Mouse (Mus musculus): ENCODE data around the gene Cmas.

Gene Cmas

DNA sequence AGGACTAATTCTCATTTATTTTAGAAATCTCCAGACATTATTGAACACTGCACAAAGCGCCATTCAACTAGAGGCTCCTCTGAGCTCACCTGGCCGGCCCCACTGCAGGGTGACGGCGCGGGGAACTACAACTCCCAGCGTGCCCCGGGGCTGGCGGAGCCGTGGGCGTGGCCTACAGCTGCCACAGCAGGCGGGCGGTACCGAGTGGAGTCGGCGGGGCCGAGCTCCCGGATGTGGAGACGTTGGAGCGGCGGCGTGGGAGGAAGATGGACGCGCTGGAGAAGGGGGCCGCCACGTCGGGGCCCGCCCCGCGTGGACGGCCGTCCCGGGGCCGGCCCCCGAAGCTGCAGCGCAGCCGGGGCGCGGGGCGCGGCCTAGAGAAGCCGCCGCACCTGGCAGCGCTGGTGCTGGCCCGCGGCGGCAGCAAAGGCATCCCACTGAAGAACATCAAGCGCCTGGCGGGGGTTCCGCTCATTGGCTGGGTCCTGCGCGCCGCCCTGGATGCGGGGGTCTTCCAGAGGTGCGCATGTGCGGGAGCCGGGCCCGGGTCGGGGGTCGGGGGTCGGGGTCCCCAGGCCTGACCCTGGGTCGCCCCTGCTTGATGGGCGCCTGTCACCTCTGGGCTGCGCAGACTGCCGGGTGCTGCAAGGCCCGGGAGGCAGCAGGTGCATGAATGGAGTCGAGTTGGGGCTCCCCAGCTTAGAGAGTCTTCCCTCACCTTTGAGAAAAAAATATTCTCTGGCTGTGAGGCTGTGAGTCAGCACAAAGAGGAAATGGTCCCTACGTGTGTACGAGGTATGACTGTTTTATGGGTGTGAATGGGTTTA, at the start of gene Cmas:
Gene Cmas, plus strand, starts transcription at position 180 of the 827 bp plus-strand sequence.
- peak; percentile 88 for DNase-seq (ENCODE audit: low spot score)

DNA sequence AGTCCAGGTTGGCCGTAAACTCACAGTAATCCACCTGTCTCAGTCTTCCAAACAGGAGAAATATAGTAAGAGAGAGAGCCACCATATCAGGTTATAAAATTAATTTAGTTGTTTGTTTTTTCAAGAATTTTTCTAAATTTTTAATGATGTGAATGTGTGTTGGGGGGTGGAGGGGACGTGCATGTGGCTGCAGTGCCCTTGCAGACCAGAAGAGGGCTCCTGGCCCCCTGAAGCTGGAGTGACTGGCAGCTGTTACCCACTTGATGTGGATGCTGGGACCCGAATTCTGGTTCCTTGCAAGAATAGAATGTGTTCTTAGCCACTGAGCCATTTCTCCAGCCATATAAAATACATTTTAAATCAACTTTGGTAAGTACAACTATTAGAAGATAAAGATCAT, 49.8 kb upstream of the Cmas start:
- DNase-seq (ENCODE audit: low spot score): no peak

- DNase-seq (ENCODE audit: low spot score): no peak
These were observed 48.1 kb upstream of the Cmas start for GRCm38 (mm10) chr6:142708369-142708768.

DNA sequence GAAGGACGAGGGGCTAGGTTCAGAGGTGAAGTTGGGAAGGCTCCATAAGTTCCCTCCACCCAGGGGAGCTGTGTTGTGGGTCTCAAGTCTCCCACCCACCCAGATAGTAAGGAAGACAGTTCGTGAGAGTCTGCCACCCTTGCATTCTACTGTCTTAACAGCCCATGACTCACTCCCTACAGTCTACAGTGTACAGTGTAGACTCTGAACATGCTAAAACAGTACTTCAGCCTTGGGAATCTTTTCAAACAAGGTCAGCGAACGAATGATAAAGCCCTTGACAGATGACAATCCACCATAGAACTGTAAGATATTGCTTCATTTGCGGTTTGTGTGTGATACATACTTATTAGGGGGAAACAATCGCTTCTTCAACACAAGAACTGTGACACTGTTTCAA, 45.8 kb upstream of the Cmas start:
- DNase-seq (ENCODE audit: low spot score): no peak

DNA sequence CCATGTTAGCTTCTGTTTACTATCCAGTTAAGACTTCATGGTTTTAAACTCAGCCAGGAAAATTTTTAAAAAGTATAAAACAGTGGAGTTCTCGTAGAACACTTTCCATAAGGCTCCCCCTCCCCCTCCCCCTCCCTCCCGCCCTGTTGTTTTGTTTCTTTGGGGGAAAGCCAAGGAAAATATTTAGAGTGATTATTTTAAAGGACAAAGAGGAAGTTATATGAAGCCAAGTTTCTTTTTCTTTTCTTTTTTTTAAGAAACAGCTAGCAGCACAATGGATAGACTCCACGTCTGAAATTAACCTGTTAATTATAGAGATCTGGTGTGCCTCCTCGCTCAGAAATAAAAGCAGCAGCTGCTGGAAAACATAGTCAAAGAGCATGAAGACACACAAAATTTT, 45.4 kb upstream of the Cmas start:
- DNase-seq (ENCODE audit: low spot score): no peak

GRCm38 (mm10) chr6:142715026-142715425, 41.5 kb upstream of the Cmas start:
- no peak for DNase-seq (ENCODE audit: low spot score)

- no peak for DNase-seq (ENCODE audit: low spot score)
These were observed 39.3 kb upstream of the Cmas start for GRCm38 (mm10) chr6:142717186-142717585.

- no peak for DNase-seq (ENCODE audit: low spot score)
These were observed 38.3 kb upstream of the Cmas start for GRCm38 (mm10) chr6:142718167-142718566.

DNA sequence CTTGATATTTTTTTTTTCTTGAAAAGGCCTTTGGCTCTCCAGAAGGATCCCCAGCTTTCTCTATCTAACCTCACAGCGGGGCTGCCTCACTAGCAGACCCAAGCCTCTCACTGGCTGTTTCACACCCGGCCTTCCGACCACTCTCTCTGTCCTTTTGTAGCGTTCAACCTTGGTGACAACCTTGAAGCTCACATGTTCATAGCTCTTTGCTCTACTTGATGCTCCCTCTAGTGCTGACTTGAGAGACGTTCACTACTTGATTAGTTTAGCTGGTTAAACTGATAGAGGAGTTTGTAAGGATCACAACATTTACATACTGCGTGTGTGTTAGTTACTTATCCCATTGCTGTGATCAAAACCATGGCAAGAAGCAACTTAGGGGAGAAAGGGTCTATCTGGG, 35.8 kb upstream of the Cmas start:
- no peak for DNase-seq (ENCODE audit: low spot score)

- no peak for DNase-seq (ENCODE audit: low spot score)
These were observed 34.8 kb upstream of the Cmas start for GRCm38 (mm10) chr6:142721731-142722130.

DNA sequence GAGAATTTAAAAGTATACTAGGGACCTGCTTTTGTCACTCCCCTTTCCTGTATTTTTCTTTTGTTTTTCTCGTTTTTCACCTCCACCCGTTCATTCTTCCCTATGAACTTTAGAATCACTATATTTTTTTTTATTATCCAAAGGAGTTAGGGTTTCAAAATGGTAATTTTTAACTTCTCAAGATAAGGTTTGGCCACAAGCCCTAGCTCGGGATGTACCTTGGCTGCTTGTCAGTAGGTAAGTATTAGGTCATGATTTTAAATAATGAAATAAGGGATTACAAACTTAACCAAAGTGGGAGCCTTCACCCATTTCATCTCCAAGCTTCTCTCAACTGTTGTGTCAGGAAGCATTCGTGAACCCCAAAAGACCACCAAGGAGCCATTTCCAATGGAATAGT, 30.5 kb upstream of the Cmas start:
- DNase-seq (ENCODE audit: low spot score): no peak

DNA sequence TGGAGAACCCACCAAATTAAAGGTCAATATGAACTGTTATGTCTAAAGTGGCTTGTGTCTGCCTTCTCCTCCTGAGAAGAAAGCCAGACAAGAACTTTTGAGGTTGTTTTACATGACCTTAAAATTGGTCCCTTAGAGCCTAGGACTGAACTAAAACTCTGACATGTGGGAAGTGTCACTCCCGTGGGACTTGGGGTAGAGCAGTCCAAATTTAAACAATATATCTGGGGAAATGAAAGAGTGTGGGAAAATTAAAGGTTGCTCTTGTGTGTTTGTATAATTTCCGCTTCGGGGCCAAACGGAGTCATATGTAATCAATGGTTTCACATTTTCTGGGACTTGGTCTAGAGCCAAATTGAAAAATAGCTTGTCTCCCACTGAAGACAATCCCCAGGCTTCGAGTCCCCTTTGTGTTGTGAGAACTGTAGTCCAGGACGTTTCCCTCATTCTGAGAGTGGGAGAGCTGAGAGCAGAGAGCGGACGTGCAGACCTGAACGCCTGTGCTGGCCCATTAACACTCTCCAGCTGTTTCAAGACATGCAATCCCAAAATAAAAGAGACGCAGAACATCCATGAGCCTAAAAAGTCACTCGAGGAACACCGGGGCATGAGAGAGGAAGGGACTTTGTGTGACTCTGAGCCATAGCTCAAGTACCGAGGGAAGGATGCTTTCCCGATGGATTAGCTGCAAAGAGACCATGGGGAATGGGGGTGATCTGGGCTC, 23.8 kb upstream of the Cmas start:
- no peak for DNase-seq (ENCODE audit: low spot score)

DNA sequence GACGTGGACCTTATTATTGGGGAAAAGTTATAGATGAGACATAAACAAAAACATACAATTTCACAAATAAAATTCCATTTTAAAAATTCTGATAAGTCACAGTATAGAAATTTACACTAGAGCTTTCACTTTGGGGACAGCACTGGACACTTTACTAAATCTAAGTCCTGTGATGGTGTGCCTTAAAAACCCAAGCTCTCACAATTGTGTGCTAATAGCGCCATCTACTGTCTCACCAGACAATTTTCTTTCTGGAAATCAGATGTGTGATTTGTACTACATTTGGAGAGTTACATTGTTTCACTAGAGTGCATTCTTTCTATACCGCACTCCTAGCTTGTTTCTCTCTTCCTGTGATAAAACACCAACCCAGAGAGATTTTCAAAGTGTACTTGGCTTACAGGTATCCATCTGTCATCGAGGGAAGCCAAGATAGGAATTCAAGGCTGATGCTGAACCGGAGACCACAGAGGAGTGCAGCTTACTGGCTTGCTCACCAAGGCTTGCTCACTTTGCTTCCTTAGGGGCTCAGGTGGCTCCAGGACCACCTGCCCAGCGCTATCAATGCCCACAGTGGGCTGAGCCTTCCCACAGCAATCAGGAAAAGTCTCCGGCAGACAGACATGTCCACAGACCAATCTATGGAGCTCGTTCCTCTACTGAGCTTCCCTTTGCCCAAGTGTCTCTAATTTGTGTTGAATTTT, 21.0 kb upstream of the Cmas start:
- DNase-seq (ENCODE audit: low spot score): no peak

DNA sequence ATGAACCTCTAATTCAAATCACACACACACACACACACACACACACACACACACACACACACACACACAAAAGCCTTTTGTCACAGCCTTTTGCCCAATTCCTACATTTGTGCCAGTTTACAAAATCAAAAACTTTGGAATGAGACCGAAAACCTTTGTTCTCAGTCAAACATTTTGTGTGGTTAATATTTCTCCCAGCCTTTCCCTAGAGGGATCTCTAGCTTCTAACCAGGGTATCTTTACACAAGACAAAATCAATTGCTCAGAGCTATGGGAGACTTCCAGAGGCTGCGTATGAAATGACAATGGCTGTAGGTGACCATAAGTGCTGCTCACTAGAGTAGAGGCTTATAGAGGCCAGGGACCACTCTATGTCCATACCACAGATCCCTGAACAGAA, 18.3 kb upstream of the Cmas start:
- no peak for DNase-seq (ENCODE audit: low spot score)

- no peak for DNase-seq (ENCODE audit: low spot score)
These were observed 17.8 kb upstream of the Cmas start for GRCm38 (mm10) chr6:142738637-142739036.

- no peak for DNase-seq (ENCODE audit: low spot score)
These were observed 14.7 kb upstream of the Cmas start for GRCm38 (mm10) chr6:142741763-142742162.

DNA sequence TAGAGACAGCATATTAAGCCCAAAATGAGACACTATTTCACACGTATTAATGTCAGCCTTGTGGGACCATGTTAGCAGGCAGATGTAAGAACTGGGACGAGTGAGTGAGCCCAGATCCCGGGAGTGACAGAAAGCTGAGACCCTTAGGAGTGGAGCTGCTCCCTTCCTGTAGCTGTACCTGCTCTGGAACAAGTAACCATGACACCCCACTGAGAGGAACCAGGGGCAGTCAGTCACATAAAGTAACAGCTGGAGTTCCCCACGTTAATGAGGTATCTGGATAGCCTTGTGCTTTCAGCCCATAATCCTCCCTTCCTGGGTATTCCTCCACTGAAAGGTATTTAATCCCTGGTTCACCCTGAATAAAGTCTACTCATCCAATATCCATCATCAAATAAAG, 13.3 kb upstream of the Cmas start:
- DNase-seq (ENCODE audit: low spot score): no peak

GRCm38 (mm10) chr6:142745484-142745883, 11.0 kb upstream of the Cmas start:
- DNase-seq (ENCODE audit: low spot score): no peak

DNA sequence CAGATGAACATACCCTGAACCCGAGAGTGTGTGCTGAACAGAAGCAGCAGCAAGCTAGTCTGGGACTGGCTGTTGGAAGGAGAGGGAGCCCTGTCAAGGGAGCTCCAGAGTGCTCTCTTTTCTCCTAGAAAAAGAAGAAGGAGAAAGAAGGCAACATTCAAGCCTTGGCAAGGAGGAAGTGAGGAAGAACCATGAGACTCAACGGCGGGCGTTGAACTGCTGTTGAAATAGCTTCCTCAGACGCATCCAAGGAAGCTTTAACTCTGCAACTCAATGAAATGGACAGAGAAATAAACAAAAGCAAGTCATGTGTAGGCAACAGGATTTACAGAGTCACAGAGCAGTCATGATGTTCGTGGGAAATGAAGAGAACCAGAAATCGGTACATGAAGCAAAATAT, 9.7 kb upstream of the Cmas start:
- DNase-seq (ENCODE audit: low spot score): no peak

- DNase-seq (ENCODE audit: low spot score): no peak
These were observed 9.3 kb upstream of the Cmas start for GRCm38 (mm10) chr6:142747165-142747564.

DNA sequence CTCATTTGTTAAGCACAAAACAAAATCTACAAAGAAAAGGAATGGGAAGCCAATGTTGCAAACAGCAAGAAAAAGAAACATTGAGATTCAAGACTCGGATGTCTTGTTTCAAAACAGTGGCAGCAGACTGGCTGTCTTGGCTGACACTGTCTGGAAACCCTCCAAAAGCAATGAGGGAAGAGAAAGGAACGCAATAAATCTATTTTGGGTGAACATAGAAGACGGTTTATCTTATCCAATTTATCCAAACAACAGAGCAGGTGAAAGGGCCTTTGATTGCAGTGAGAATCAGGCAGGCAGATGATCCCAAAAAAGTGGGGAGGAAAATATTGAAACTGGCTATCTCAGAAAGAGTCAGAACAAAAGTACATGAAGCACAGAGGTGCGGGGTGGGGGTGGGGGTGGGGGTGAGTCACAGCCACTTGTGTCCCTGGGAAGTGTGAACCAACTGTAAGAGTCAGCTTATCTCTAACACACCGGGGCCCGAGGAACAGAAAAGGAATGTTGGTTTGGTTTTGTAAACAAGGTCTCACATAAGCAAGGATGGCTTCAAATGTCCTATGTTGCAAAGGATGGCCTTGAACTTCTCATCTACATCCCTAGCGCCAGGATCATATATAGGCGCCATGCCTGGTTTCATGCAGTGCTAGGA, 8.3 kb upstream of the Cmas start:
- DNase-seq (ENCODE audit: low spot score): no peak

GRCm38 (mm10) chr6:142751365-142751764, 5.1 kb upstream of the Cmas start:
- no peak for DNase-seq (ENCODE audit: low spot score)

Data from urinary bladder, postnatal 25 days (tissue).